Mouse (Mus musculus): ENCODE results near the gene Abhd17b. TPM values are rescaled to one million over a fixed set of nuclear protein-coding genes. Genes with fewer than 3 reads are reported as not detected.
"Not testable (repeated sequence)": the region's sequence is repeated elsewhere in the genome, so short reads cannot be mapped to it uniquely, and the experiment has no call there.

The Abhd17b gene
- polyA plus RNA-seq, 1 experiment from 2014 or later = 56.0 TPM

DNA sequence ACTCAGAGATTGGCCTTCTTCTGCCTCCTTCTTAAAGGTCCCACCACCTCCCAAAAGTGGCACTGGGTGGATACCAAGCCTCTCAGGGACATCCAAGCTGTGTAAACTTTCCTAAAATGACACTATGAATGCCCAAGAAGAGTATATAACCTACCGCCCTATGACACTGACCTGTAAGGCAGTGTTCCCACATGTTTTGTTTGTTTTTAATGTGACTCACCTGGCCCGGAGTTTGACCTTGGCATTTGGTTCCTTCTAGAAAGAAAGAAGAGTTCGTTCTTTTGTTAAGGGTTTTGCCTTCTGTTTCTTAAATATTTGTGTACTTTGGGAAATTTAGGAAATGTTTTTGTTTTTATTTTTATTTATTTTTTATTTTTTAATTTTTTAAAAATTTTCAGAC lies 66.2 kb downstream of the Abhd17b start:
- Histone ChIP-seq H3K27me3 (ENCODE audit: control insufficient read depth, insufficient read depth, low read length) (no peaks in the 10 kb centered on the region), H3K9ac (replicated peaks; ENCODE audit: low read depth, low read length) (no peak overlapping the region), H3K4me2 (ENCODE audit: low read depth, low read length) (no peak overlapping the region), H3K27ac (ENCODE audit: low read depth, low read length) (no peak overlapping the region), H3K36me3 (ENCODE audit: control insufficient read depth, insufficient read depth, low read length) (no peaks in the 10 kb centered on the region), H3K4me1 (ENCODE audit: control insufficient read depth, insufficient read depth, low read length) (peaks cover 3% of the 10 kb centered on the region; the same call in 1 of the 2 replicates), H3K4me3 (ENCODE audit: low read depth, low read length) (no peak overlapping the region), H3K9me3 (ENCODE audit: control insufficient read depth, low read length) (no peaks in the 10 kb centered on the region)
- 88% methylated on average over 3 of the region's 3 CpGs for WGBS
- no peak for ATAC-seq (ENCODE audit: low read depth)

DNA sequence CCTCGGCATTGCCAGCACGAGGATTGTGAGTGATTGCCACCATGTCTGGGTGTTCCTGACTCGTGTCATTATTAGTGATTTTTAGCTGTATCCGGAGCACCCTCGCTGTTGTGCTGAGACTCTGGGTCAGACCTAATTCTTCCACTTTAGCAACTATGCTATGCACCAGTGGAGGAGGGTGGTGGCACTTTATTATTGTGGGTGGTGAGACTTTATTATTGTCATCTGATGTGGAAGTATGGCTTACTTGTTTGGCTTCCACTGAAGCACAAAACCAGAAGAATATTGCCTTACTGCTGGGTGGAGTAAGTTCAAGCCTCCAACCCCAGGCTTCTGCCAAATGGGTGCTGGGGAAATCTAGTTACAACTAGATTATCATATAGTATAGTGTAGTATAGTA lies 68.0 kb downstream of the Abhd17b start:
- no peaks in the 10 kb centered on the region for H3K27me3 ChIP-seq (ENCODE audit: control insufficient read depth, insufficient read depth, low read length)
- H3K36me3 ChIP-seq (ENCODE audit: control insufficient read depth, insufficient read depth, low read length) = no peaks in the 10 kb centered on the region
- no peak overlapping the region for H3K27ac ChIP-seq (ENCODE audit: low read depth, low read length)
- no peaks in the 10 kb centered on the region for H3K9me3 ChIP-seq (ENCODE audit: control insufficient read depth, low read length)
- no peak overlapping the region for H3K9ac ChIP-seq (replicated peaks; ENCODE audit: low read depth, low read length)
- 90% methylated on average over 5 of the region's 5 CpGs for WGBS
- H3K4me3 ChIP-seq (ENCODE audit: low read depth, low read length) = no peak overlapping the region
- ATAC-seq (ENCODE audit: low read depth) = no peak
- no peak overlapping the region for H3K4me2 ChIP-seq (ENCODE audit: low read depth, low read length)
- no peaks in the 10 kb centered on the region for H3K4me1 ChIP-seq (ENCODE audit: control insufficient read depth, insufficient read depth, low read length)

DNA sequence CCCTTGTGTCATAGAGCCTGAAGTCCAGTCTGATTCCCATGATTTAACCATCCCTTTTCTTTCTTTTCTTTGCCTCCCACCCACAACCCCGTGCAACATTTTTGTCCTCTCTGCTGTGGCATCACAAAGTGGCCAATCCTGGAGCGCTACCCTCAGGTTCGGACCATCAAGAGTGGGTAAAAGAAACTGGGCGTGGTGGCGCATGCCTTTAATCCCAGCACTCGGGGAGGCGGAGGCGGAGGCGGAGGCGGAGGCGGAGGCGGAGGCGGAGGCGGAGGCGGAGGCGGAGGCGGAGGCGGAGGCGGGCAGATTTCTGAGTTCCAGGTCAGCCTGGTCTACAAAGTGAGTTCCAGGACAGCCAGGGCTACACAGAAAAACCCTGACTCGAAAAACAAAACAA lies 70.3 kb downstream of the Abhd17b start:
- H3K4me3 ChIP-seq (ENCODE audit: low read depth, low read length); H3K36me3 ChIP-seq (ENCODE audit: control insufficient read depth, insufficient read depth, low read length); H3K9me3 ChIP-seq (ENCODE audit: control insufficient read depth, low read length); H3K4me1 ChIP-seq (ENCODE audit: control insufficient read depth, insufficient read depth, low read length); H3K27me3 ChIP-seq (ENCODE audit: control insufficient read depth, insufficient read depth, low read length); H3K27ac ChIP-seq (ENCODE audit: low read depth, low read length); H3K9ac ChIP-seq (replicated peaks; ENCODE audit: low read depth, low read length); ATAC-seq (ENCODE audit: low read depth); H3K4me2 ChIP-seq (ENCODE audit: low read depth, low read length): not testable (repeated sequence)
- WGBS = 95% methylated on average over 20 of the region's 20 CpGs

DNA sequence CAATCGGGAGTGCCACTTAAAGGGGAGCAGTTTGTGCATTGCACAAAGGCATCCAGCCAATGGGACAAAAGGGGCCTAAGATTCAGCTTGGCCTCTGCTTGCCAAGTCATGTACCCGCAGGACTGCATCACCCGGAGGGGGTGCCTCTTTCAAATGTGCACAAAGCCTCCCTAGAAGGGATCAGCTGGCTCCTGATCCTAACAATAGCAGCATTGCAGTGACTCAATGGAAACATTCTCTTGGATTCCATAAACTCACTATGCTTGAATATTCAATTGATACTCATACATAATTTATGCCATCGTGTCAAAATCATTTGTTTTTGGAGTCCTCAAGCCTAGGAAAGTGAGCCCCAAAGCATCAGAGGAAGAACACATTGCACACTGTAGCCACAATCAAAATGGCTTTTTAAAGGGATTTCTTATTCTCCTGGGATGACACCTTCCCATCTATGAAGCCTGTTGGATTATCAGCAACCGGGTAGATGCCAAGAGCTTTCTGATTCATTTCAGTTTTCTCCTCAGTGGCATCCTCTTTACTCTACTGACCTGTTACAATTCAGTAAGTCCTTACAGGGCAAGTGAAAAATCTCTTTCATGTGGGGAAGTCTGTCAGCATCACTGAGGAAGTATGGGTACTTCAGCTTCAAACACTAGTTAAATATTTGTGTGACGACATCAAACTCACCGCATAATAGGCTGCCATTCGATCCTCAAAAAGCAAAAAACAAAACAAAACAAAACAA lies 71.1 kb downstream of the Abhd17b start:
- H3K27me3 ChIP-seq (ENCODE audit: control insufficient read depth, insufficient read depth, low read length) = no peaks in the 10 kb centered on the region
- 46% methylated on average over 8 of the region's 8 CpGs for WGBS

DNA sequence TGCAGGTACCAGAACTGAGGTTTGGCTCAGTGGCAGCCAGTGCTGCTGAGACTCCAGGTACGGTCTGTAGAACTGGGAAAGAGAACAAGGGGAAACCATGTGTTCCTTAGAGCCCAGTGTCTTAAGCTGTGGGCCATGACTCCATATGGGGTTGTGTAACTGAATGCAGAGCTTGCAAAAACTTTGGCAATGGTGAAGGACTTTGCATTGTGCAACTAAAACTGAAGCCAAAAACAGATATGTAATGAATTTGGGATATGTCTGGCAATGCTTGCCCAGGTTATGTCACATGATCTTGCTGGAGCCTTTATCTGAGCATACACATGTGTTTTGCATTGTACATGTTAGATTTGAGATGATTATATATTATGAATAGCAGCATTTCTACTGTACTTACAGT lies 72.2 kb downstream of the Abhd17b start:
- no peak overlapping the region for H3K4me2 ChIP-seq (ENCODE audit: low read depth, low read length)
- WGBS = 78% methylated on average over 1 of the region's 1 CpGs
- H3K9ac ChIP-seq (replicated peaks; ENCODE audit: low read depth, low read length) = no peak overlapping the region
- H3K4me1 ChIP-seq (ENCODE audit: control insufficient read depth, insufficient read depth, low read length) = no peaks in the 10 kb centered on the region
- H3K4me3 ChIP-seq (ENCODE audit: low read depth, low read length) = no peak overlapping the region
- no peaks in the 10 kb centered on the region for H3K9me3 ChIP-seq (ENCODE audit: control insufficient read depth, low read length)
- H3K36me3 ChIP-seq (ENCODE audit: control insufficient read depth, insufficient read depth, low read length) = no peaks in the 10 kb centered on the region
- no peaks in the 10 kb centered on the region for H3K27me3 ChIP-seq (ENCODE audit: control insufficient read depth, insufficient read depth, low read length)
- H3K27ac ChIP-seq (ENCODE audit: low read depth, low read length) = no peak overlapping the region
- ATAC-seq (ENCODE audit: low read depth) = no peak

More for the DNA sequence above, 71.1 kb downstream of the Abhd17b start:
- H3K9ac ChIP-seq (replicated peaks; ENCODE audit: low read depth, low read length) = no peak overlapping the region
- H3K4me3 ChIP-seq (ENCODE audit: low read depth, low read length) = no peak overlapping the region
- peak; percentile 94 for ATAC-seq (ENCODE audit: low read depth)
- no peak overlapping the region for H3K4me2 ChIP-seq (ENCODE audit: low read depth, low read length)
- H3K4me1 ChIP-seq (ENCODE audit: control insufficient read depth, insufficient read depth, low read length) = no peaks in the 10 kb centered on the region
- H3K36me3 ChIP-seq (ENCODE audit: control insufficient read depth, insufficient read depth, low read length) = no peaks in the 10 kb centered on the region
- no peaks in the 10 kb centered on the region for H3K9me3 ChIP-seq (ENCODE audit: control insufficient read depth, low read length)
- peak overlapping the region; percentile 40; the same call in 1 of the 2 replicates for H3K27ac ChIP-seq (ENCODE audit: low read depth, low read length)

DNA sequence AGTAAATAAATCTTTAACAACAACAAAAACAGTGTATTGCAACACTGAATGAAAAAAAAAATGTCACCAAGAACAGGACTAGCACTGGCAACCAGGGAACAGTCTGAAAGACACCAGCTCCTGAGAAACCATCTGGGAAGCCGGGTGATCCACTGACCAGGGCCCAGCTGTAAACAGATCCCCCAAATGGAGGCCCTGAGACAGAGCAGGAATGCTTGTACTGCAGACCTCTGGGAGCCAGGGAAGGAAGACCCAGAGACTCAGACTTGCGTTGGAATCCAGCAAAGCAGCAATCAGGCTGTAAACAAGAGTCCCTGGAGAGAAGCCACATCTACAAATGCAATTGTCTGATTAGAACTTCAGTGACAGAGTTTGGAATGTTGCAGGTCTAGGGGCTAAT lies 74.1 kb downstream of the Abhd17b start:
- H3K4me1 ChIP-seq (ENCODE audit: control insufficient read depth, insufficient read depth, low read length) = no peaks in the 10 kb centered on the region
- H3K27ac ChIP-seq (ENCODE audit: low read depth, low read length) = no peak overlapping the region
- no peaks in the 10 kb centered on the region for H3K36me3 ChIP-seq (ENCODE audit: control insufficient read depth, insufficient read depth, low read length)
- H3K9me3 ChIP-seq (ENCODE audit: control insufficient read depth, low read length) = no peaks in the 10 kb centered on the region
- no peaks in the 10 kb centered on the region for H3K27me3 ChIP-seq (ENCODE audit: control insufficient read depth, insufficient read depth, low read length)
- H3K4me2 ChIP-seq (ENCODE audit: low read depth, low read length) = no peak overlapping the region
- WGBS = 31% methylated on average over 2 of the region's 2 CpGs
- ATAC-seq (ENCODE audit: low read depth) = no peak
- H3K4me3 ChIP-seq (ENCODE audit: low read depth, low read length) = no peak overlapping the region
- H3K9ac ChIP-seq (replicated peaks; ENCODE audit: low read depth, low read length) = no peak overlapping the region

DNA sequence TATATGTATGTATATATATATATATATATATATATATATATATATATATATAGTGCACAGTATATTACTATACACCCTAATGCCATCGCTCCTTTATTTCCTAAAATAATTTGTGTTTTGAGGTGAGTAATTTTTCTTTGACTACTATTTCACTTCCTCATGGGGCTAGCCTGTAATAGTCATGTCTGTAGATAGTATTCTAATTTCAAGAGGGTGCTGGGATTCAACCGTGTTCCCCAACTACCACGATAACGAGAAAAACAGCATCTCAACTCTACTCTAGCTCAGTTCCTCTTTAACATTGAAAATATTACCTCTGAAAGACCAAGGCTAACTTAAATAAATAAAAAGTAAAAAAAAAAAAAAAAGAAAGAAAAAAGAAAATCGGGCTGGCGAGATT lies 75.4 kb downstream of the Abhd17b start:
- Histone ChIP-seq H3K4me2 (ENCODE audit: low read depth, low read length) (no peak overlapping the region), H3K4me3 (ENCODE audit: low read depth, low read length) (no peak overlapping the region), H3K9ac (replicated peaks; ENCODE audit: low read depth, low read length) (no peak overlapping the region), H3K27me3 (ENCODE audit: control insufficient read depth, insufficient read depth, low read length) (no peaks in the 10 kb centered on the region), H3K4me1 (ENCODE audit: control insufficient read depth, insufficient read depth, low read length) (no peaks in the 10 kb centered on the region), H3K27ac (ENCODE audit: low read depth, low read length) (no peak overlapping the region), H3K36me3 (ENCODE audit: control insufficient read depth, insufficient read depth, low read length) (no peaks in the 10 kb centered on the region), H3K9me3 (ENCODE audit: control insufficient read depth, low read length) (no peaks in the 10 kb centered on the region)
- ATAC-seq (ENCODE audit: low read depth) = no peak
- 95% methylated on average over 6 of the region's 6 CpGs for WGBS

DNA sequence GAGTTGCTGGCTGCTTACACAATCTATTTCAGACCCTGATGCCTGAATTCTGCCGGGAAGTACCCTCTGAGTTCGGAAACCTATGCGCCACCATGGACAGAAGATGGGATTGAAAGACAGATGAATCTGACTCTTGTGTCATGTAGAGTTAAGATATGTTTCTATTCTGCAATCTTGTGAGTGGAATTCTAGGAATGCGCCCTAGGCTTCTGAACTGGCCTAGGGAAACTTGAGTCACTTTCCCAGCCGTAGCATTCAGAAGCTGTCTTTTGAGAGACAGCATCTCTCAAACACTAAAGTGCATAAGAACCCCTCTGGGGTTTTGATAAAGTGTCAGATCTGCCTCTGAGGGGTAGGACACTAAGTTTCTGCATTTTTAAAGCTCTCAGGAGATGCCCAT lies 78.9 kb downstream of the Abhd17b start:
- no peak for ATAC-seq (ENCODE audit: low read depth)
- WGBS = 93% methylated on average over 5 of the region's 5 CpGs
- Histone ChIP-seq H3K4me1 (ENCODE audit: control insufficient read depth, insufficient read depth, low read length) (no peaks in the 10 kb centered on the region), H3K9me3 (ENCODE audit: control insufficient read depth, low read length) (no peaks in the 10 kb centered on the region), H3K27me3 (ENCODE audit: control insufficient read depth, insufficient read depth, low read length) (no peaks in the 10 kb centered on the region), H3K9ac (replicated peaks; ENCODE audit: low read depth, low read length) (no peak overlapping the region), H3K27ac (ENCODE audit: low read depth, low read length) (no peak overlapping the region), H3K4me3 (ENCODE audit: low read depth, low read length) (no peak overlapping the region), H3K36me3 (ENCODE audit: control insufficient read depth, insufficient read depth, low read length) (no peaks in the 10 kb centered on the region), H3K4me2 (ENCODE audit: low read depth, low read length) (no peak overlapping the region)

DNA sequence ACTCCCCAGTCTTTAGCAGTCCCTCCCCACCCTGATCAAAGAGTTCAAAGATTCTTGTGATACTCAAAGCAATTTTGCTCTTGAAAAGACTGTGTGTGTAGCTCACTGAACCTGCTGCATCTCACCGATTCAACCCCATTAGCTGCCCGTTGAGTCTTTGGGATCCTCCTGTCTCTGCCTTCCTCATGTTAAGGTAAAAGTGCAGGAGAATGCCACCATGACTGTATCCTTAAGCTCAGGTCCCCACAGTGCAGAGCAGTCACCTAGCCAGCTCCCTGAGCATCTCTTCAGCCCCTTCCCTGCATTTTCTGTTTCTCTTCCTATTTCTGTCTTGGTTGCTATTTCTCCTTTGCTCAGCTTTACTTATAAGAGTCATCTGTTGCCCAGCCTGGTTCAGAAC lies 80.2 kb downstream of the Abhd17b start:
- Histone ChIP-seq H3K27me3 (ENCODE audit: control insufficient read depth, insufficient read depth, low read length) (no peaks in the 10 kb centered on the region), H3K9ac (replicated peaks; ENCODE audit: low read depth, low read length) (no peak overlapping the region), H3K4me2 (ENCODE audit: low read depth, low read length) (no peak overlapping the region), H3K36me3 (ENCODE audit: control insufficient read depth, insufficient read depth, low read length) (no peaks in the 10 kb centered on the region), H3K27ac (ENCODE audit: low read depth, low read length) (no peak overlapping the region), H3K4me3 (ENCODE audit: low read depth, low read length) (no peak overlapping the region), H3K4me1 (ENCODE audit: control insufficient read depth, insufficient read depth, low read length) (peaks cover 5% of the 10 kb centered on the region; the same call in 1 of the 2 replicates), H3K9me3 (ENCODE audit: control insufficient read depth, low read length) (no peaks in the 10 kb centered on the region)
- 85% methylated on average over 2 of the region's 2 CpGs for WGBS
- no peak for ATAC-seq (ENCODE audit: low read depth)
